Mouse (Mus musculus): Measurements from ENCODE around the gene Gabpb2.
"Not testable (repeated sequence)": the region's sequence is repeated elsewhere in the genome, so short reads cannot be mapped to it uniquely, and the experiment has no call there.

Gene Gabpb2

GRCm38 (mm10) chr3:95159987-95160963 is 57.4 kb downstream of the Gabpb2 start, which contains the start of gene Sema6c:
Sema6c (plus strand) TSS chr3:95160457.
- peak; percentile 81 to 86 for DNase-seq (ENCODE audit: low spot score in 2 of 2)

GRCm38 (mm10) chr3:95159511-95159986 is 58.2 kb downstream of the Gabpb2 start:
- no peak for DNase-seq (ENCODE audit: low spot score in 2 of 2)

GRCm38 (mm10) chr3:95153874-95154273 is 63.8 kb downstream of the Gabpb2 start:
- no peak for DNase-seq (ENCODE audit: low spot score in 2 of 2)

- no peak for DNase-seq (ENCODE audit: low spot score in 2 of 2)
These were observed 69.8 kb downstream of the Gabpb2 start for GRCm38 (mm10) chr3:95147924-95148323.

- DNase-seq (ENCODE audit: low spot score in 2 of 2), result peak; percentile 74 to 84
These were observed 75.1 kb downstream of the Gabpb2 start for GRCm38 (mm10) chr3:95142617-95143011.

- DNase-seq (ENCODE audit: low spot score in 2 of 2), result no peak
These were observed 75.6 kb downstream of the Gabpb2 start, which contains the start of gene Tnfaip8l2 for GRCm38 (mm10) chr3:95141952-95142616. Tnfaip8l2 (minus strand) TSS chr3:95142360.

- no peak for DNase-seq (ENCODE audit: low spot score in 2 of 2)
These were observed 76.2 kb downstream of the Gabpb2 start for GRCm38 (mm10) chr3:95141474-95141873.

GRCm38 (mm10) chr3:95140795-95141194 is 76.9 kb downstream of the Gabpb2 start:
- no peak for DNase-seq (ENCODE audit: low spot score in 2 of 2)

- DNase-seq (ENCODE audit: low spot score in 2 of 2), result no peak
These were observed 77.5 kb downstream of the Gabpb2 start for GRCm38 (mm10) chr3:95140289-95140595.

GRCm38 (mm10) chr3:95139586-95140288 is 78.0 kb downstream of the Gabpb2 start:
- no peak for DNase-seq (ENCODE audit: low spot score in 2 of 2)

GRCm38 (mm10) chr3:95136336-95136735 is 81.4 kb downstream of the Gabpb2 start:
- no peak for DNase-seq (ENCODE audit: low spot score in 2 of 2)

- no peak for DNase-seq (ENCODE audit: low spot score in 2 of 2)
These were observed 82.2 kb downstream of the Gabpb2 start for GRCm38 (mm10) chr3:95135433-95136052.

GRCm38 (mm10) chr3:95135023-95135422 is 82.7 kb downstream of the Gabpb2 start:
- DNase-seq (ENCODE audit: low spot score in 2 of 2), result peak in 1 of 2 experiments; percentile 53

GRCm38 (mm10) chr3:95134133-95134532 is 83.6 kb downstream of the Gabpb2 start:
- not testable (repeated sequence) for DNase-seq (ENCODE audit: low spot score in 2 of 2)

GRCm38 (mm10) chr3:95133680-95134101 is 84.0 kb downstream of the Gabpb2 start, which contains the start of the genes Scnm1 and Lysmd1:
Scnm1 (minus strand) TSS chr3:95134011.
Lysmd1 (plus strand) TSS chr3:95134088.
- peak; percentile 52 to 86 for DNase-seq (ENCODE audit: low spot score in 2 of 2)

GRCm38 (mm10) chr3:95133176-95133575 is 84.5 kb downstream of the Gabpb2 start:
- no peak for DNase-seq (ENCODE audit: low spot score in 2 of 2)

GRCm38 (mm10) chr3:95132389-95132788 is 85.3 kb downstream of the Gabpb2 start:
- DNase-seq (ENCODE audit: low spot score in 2 of 2), result not testable (repeated sequence)

Measured in urinary bladder, adult 18-20 months (tissue).